8 mouse cellular contexts compared by ENCODE assay signal in genomic region chr2:3657811-3658730, GRCm38 (mm10).
A peak's percentile ranks its signal among the peaks of the same experiment; 100 is the strongest.
DNase-seq lines count a peak whose midpoint lies in the region; ATAC-seq and TF ChIP-seq lines count a peak whose summit lies in the region.

No protein-coding gene starts in this region.

- no peak; the same call in 1 of the 2 replicates for ATAC-seq in heart, embryonic 11.5 days (replicated peaks; ENCODE audit: insufficient number of reproducible peaks, low FRiP score, low TSS enrichment)
- ATAC-seq in liver, embryonic 11.5 days (replicated peaks; ENCODE audit: low FRiP score): peak; percentile 73
- no peak for ATAC-seq in forebrain, embryonic 14.5 days

- 65% methylated on average over 11 of the region's 11 CpGs for WGBS in heart, embryonic 11.5 days (ENCODE audit: insufficient replicate concordance)
- WGBS in embryonic facial prominence, embryonic 10.5 days: 59% methylated on average over 11 of the region's 11 CpGs
- WGBS in liver, embryonic 11.5 days: 40% methylated on average over 11 of the region's 11 CpGs
- 70% methylated on average over 11 of the region's 11 CpGs for WGBS in forebrain, embryonic 14.5 days

- TF ChIP-seq CTCF in C2C12 (IDR thresholded peaks at IDR 0.05; ENCODE audit: control insufficient read depth, insufficient read depth, insufficient read length): no peak

- peak; percentile 96 for DNase-seq in heart, adult 11 months
- DNase-seq in embryonic facial prominence, embryonic 10.5 days (ENCODE audit: low spot score): no peak
- peak; percentile 48 for DNase-seq in liver, embryonic 11.5 days (ENCODE audit: low spot score)
- peak; percentile 59 for DNase-seq in spleen, adult 12 weeks (ENCODE audit: low spot score)
- no peak for DNase-seq in forebrain, embryonic 14.5 days (ENCODE audit: low spot score)
- no peak for DNase-seq in embryo, embryonic 11 days

- H3K4me2 ChIP-seq in heart, embryonic 11.5 days: no peak overlapping the region
- peak overlapping the region; percentile 17; the same call in 1 of the 2 replicates for H3K4me2 ChIP-seq in liver, embryonic 11.5 days
- H3K4me2 ChIP-seq in forebrain, embryonic 14.5 days (ENCODE audit: low read length): no peak overlapping the region

- no peak overlapping the region for H3K9ac ChIP-seq in heart, embryonic 11.5 days (ENCODE audit: low read depth, low read length)
- H3K9ac ChIP-seq in liver, embryonic 11.5 days (ENCODE audit: low read depth, low read length): no peak overlapping the region
- no peak overlapping the region for H3K9ac ChIP-seq in forebrain, embryonic 14.5 days (ENCODE audit: low read length)

- no peaks in the 10 kb centered on the region for H3K9me3 ChIP-seq in heart, embryonic 11.5 days (replicated peaks; ENCODE audit: control insufficient read depth, low read length)
- H3K9me3 ChIP-seq in embryonic facial prominence, embryonic 10.5 days: no peaks in the 10 kb centered on the region
- no peaks in the 10 kb centered on the region for H3K9me3 ChIP-seq in liver, embryonic 11.5 days (ENCODE audit: control insufficient read depth, low read length)
- no peaks in the 10 kb centered on the region for H3K9me3 ChIP-seq in forebrain, embryonic 14.5 days (replicated peaks; ENCODE audit: control insufficient read depth, low read length)

- no peak overlapping the region for H3K4me3 ChIP-seq in heart, embryonic 11.5 days (ENCODE audit: low read depth, low read length)
- H3K4me3 ChIP-seq in C2C12 (ENCODE audit: insufficient read depth, poor library complexity, severe bottlenecking): no peak overlapping the region
- H3K4me3 ChIP-seq in embryonic facial prominence, embryonic 10.5 days: no peak overlapping the region
- H3K4me3 ChIP-seq in liver, embryonic 11.5 days (ENCODE audit: low read depth, low read length): no peak overlapping the region
- no peak overlapping the region for H3K4me3 ChIP-seq in forebrain, embryonic 14.5 days (ENCODE audit: low read depth, low read length)

- H3K79me2 ChIP-seq in C2C12 (ENCODE audit: control insufficient read depth, insufficient read depth): no peaks in the 10 kb centered on the region

- H3K27ac ChIP-seq in heart, embryonic 11.5 days (ENCODE audit: low read depth, low read length): no peak overlapping the region
- 0 out of 2 replicates have a peak overlapping the region, but pooled peaks have one; percentile 32 for H3K27ac ChIP-seq in embryonic facial prominence, embryonic 10.5 days (replicated peaks)
- peak overlapping the region; percentile 57 for H3K27ac ChIP-seq in liver, embryonic 11.5 days (ENCODE audit: low read depth, low read length)
- H3K27ac ChIP-seq in forebrain, embryonic 14.5 days (ENCODE audit: low read depth, low read length): no peak overlapping the region

- H3K4me1 ChIP-seq in heart, embryonic 11.5 days (ENCODE audit: control insufficient read depth, insufficient read depth, low read length): peaks cover 7% of the 10 kb centered on the region; the same call in 1 of the 2 replicates
- peaks cover 16% of the 10 kb centered on the region for H3K4me1 ChIP-seq in embryonic facial prominence, embryonic 10.5 days
- peaks cover 15% of the 10 kb centered on the region for H3K4me1 ChIP-seq in liver, embryonic 11.5 days (replicated peaks; ENCODE audit: control insufficient read depth, insufficient read depth, low read length)
- no peaks in the 10 kb centered on the region for H3K4me1 ChIP-seq in forebrain, embryonic 14.5 days (ENCODE audit: control insufficient read depth, insufficient read depth, low read length)

- no peaks in the 10 kb centered on the region for H3K36me3 ChIP-seq in heart, embryonic 11.5 days (ENCODE audit: control insufficient read depth, insufficient read depth, low read length)
- no peaks in the 10 kb centered on the region for H3K36me3 ChIP-seq in C2C12 (ENCODE audit: control insufficient read depth, insufficient read depth)
- H3K36me3 ChIP-seq in embryonic facial prominence, embryonic 10.5 days (replicated peaks): no peaks in the 10 kb centered on the region
- H3K36me3 ChIP-seq in liver, embryonic 11.5 days (ENCODE audit: control insufficient read depth, insufficient read depth, low read length): no peaks in the 10 kb centered on the region
- H3K36me3 ChIP-seq in forebrain, embryonic 14.5 days (ENCODE audit: control insufficient read depth, insufficient read depth, low read length): no peaks in the 10 kb centered on the region

- no peaks in the 10 kb centered on the region for H3K79me3 ChIP-seq in C2C12 (ENCODE audit: low read depth)

- no peaks in the 10 kb centered on the region for H3K27me3 ChIP-seq in heart, embryonic 11.5 days (ENCODE audit: control insufficient read depth, insufficient read depth, low read length)
- no peaks in the 10 kb centered on the region for H3K27me3 ChIP-seq in C2C12 (ENCODE audit: control insufficient read depth, insufficient read depth, insufficient read length)
- H3K27me3 ChIP-seq in embryonic facial prominence, embryonic 10.5 days (replicated peaks; ENCODE audit: low read depth, poor library complexity, severe bottlenecking): no peaks in the 10 kb centered on the region
- no peaks in the 10 kb centered on the region for H3K27me3 ChIP-seq in liver, embryonic 11.5 days (replicated peaks; ENCODE audit: control insufficient read depth, insufficient read depth, low read length)
- H3K27me3 ChIP-seq in forebrain, embryonic 14.5 days (replicated peaks; ENCODE audit: control insufficient read depth, insufficient read depth, low read length): no peaks in the 10 kb centered on the region

- H3ac ChIP-seq in C2C12 (ENCODE audit: control insufficient read depth, insufficient read length, low read depth): no peak overlapping the region

TF ChIP-seq in C2C12, 6 proteins besides CTCF, POLR2A, EP300 and RAD21:
- TF ChIP-seq CEBPB (IDR thresholded peaks at IDR 0.05; ENCODE audit: low read depth): peak; percentile 50
- no peak for TF ChIP-seq FOSL1 (IDR thresholded peaks at IDR 0.05; ENCODE audit: insufficient read depth, low read length, poor library complexity, severe bottlenecking)
- no peak for TF ChIP-seq USF1 (IDR thresholded peaks at IDR 0.05; ENCODE audit: low read depth)
- peak; percentile 39 for TF ChIP-seq MAX (IDR thresholded peaks at IDR 0.05)
- TF ChIP-seq MYOG (IDR thresholded peaks at IDR 0.05; ENCODE audit: control insufficient read depth, extremely low read depth, insufficient read length): no peak
- no peak for TF ChIP-seq MYOD1 (IDR thresholded peaks at IDR 0.05; ENCODE audit: control insufficient read depth, insufficient read length, low read depth)

Comparison
In these comparisons a context has a peak if more than half of its experiments do, and no peak if none do; other contexts are left out.
1. DNase-seq: peak in heart, adult 11 months (single experiment), liver, embryonic 11.5 days (single experiment) and spleen, adult 12 weeks (single experiment); none in embryonic facial prominence, embryonic 10.5 days (single experiment), forebrain, embryonic 14.5 days (single experiment) and embryo, embryonic 11 days (single experiment).
2. H3K27ac ChIP-seq: peak in embryonic facial prominence, embryonic 10.5 days (single experiment) and liver, embryonic 11.5 days (single experiment); none in heart, embryonic 11.5 days (single experiment) and forebrain, embryonic 14.5 days (single experiment).